Mouse (Mus musculus) neural tube, embryonic 14.5 days (tissue): ENCODE results near the gene Cmtm2a. TPM values are rescaled to one million over a fixed set of nuclear protein-coding genes. Genes with fewer than 3 reads are reported as not detected.

Experiments
- ATAC-seq: fragments of 200-750 bp; cut with Nextera tagmentation; 2 replicates; pipeline ENCODE4 v1.8.0; 2017; ENCODE audit warnings: low read depth, mild to moderate bottlenecking, moderate TSS enrichment, moderate library complexity
- H3K27ac ChIP-seq: fragments of 300-500 bp; sonication (generic); 2 replicates; pipeline ENCODE4 v1.5.1; 2014; ENCODE audit warnings: low read depth, mild to moderate bottlenecking, control low read depth, low read length, moderate library complexity, mixed read lengths
- H3K27me3 ChIP-seq: fragments of 300-500 bp; sonication (generic); 2 replicates; pipeline ENCODE4 v1.6.1; 2014; ENCODE audit warnings: low read length; ENCODE audit not compliant: control insufficient read depth, insufficient read depth
- H3K36me3 ChIP-seq: fragments of 300-500 bp; sonication (generic); 2 replicates; pipeline ENCODE4 v1.6.1; 2014; ENCODE audit warnings: low read length, mixed read lengths; ENCODE audit not compliant: control insufficient read depth, insufficient read depth
- H3K4me1 ChIP-seq: fragments of 300-500 bp; sonication (generic); 2 replicates; pipeline ENCODE4 v1.6.1; 2014; ENCODE audit warnings: low read length; ENCODE audit not compliant: control insufficient read depth, insufficient read depth
- H3K4me2 ChIP-seq: fragments of 300-500 bp; sonication (generic); 2 replicates; pipeline ENCODE4 v1.6.1; 2014; ENCODE audit warnings: mild to moderate bottlenecking, low read depth, low read length, control low read depth
- H3K4me3 ChIP-seq: fragments of 300-500 bp; sonication (generic); 2 replicates; pipeline ENCODE4 v1.5.1; 2014; ENCODE audit warnings: low read depth, low read length, control low read depth, mixed read lengths
- H3K9ac ChIP-seq: fragments of 300-500 bp; sonication (generic); replicated peaks from 2 replicates; pipeline ENCODE4 v1.6.1; 2014; ENCODE audit warnings: low read depth, mild to moderate bottlenecking, control low read depth, low read length, mixed read lengths
- H3K9me3 ChIP-seq: fragments of 300-500 bp; sonication (generic); 2 replicates; pipeline ENCODE4 v1.6.1; 2016; ENCODE audit warnings: low read length; ENCODE audit not compliant: control insufficient read depth
- WGBS: fragments of 180-500 bp; shearing (Covaris S2); extraction: QIAGEN DNeasy Blood & Tissue Kit; methylation state at CpG from one replicate; pipeline ENCODE4 v1.1.7; 2014; 5-methylcytosine and 5-hydroxymethylcytosine counted together
- polyA plus RNA-seq: library from polyadenylated mRNA; unstranded; fragments of >200 nt; fragmentation: Nextera tagmentation; extraction: Ambion mirVana; gene quantifications from 2 replicates; pipeline ENCODE4 v1.2.1, GENCODE M21; 2014

Cmtm2a gene
- polyA plus RNA-seq, 1 experiment from 2014 or later = not detected

GRCm38 (mm10) chr8:104251461-104251860, 41.5 kb downstream of the Cmtm2a start:
- Histone ChIP-seq H3K9ac (no peak overlapping the region; the same call in 1 of the 2 replicates), H3K36me3 (no peaks in the 10 kb centered on the region), H3K4me3 (peak overlapping the region; percentile 55), H3K27ac (no peak overlapping the region), H3K4me1 (peaks cover 8% of the 10 kb centered on the region; the same call in 1 of the 2 replicates), H3K4me2 (peak overlapping the region; percentile 66), H3K9me3 (no peaks in the 10 kb centered on the region), H3K27me3 (0 out of 2 replicates have a peak, but pooled peaks cover 3% of the 10 kb centered on the region)
- no peak for ATAC-seq
- 0% methylated on average over 7 of the region's 7 CpGs for WGBS

- 0 out of 2 replicates have a peak, but pooled peaks cover 3% of the 10 kb centered on the region for H3K27me3 ChIP-seq
- H3K4me1 ChIP-seq = peaks cover 8% of the 10 kb centered on the region; the same call in 1 of the 2 replicates
- peak within 1 kb of the TSS; percentile 55 for H3K4me3 ChIP-seq
- no peaks in the 10 kb centered on the region for H3K9me3 ChIP-seq
- peak; percentile 81 for ATAC-seq
- 0 out of 2 replicates have a peak within 1 kb of the TSS, but pooled peaks have one; percentile 48 for H3K27ac ChIP-seq
- no peaks in the 10 kb centered on the region for H3K36me3 ChIP-seq
- H3K9ac ChIP-seq = peak within 1 kb of the TSS; percentile 47
- peak within 1 kb of the TSS; percentile 66 for H3K4me2 ChIP-seq
- WGBS = 4% methylated on average over 41 of the region's 41 CpGs
Observed at GRCm38 (mm10) chr8:104250439-104251367, 42.3 kb downstream of the Cmtm2a start, which contains the start of gene Cklf. Gene Cklf, plus strand, starts transcription at chr8:104250861.

- Histone ChIP-seq H3K4me3 (no peak overlapping the region), H3K27ac (no peak overlapping the region), H3K4me1 (peaks cover 8% of the 10 kb centered on the region; the same call in 1 of the 2 replicates), H3K9ac (no peak overlapping the region), H3K27me3 (0 out of 2 replicates have a peak, but pooled peaks cover 3% of the 10 kb centered on the region), H3K4me2 (no peak overlapping the region), H3K9me3 (no peaks in the 10 kb centered on the region), H3K36me3 (no peaks in the 10 kb centered on the region)
- WGBS = 88% methylated on average over 7 of the region's 7 CpGs
- no peak for ATAC-seq
Observed at GRCm38 (mm10) chr8:104249442-104249996, 43.5 kb downstream of the Cmtm2a start.

- H3K4me2 ChIP-seq = peak within 1 kb of the TSS; percentile 61
- 0 out of 2 replicates have a peak, but pooled peaks cover 2% of the 10 kb centered on the region for H3K36me3 ChIP-seq
- peak within 1 kb of the TSS; percentile 87 for H3K4me3 ChIP-seq
- ATAC-seq = peak; percentile 94
- under 1% methylated on average over 28 of the region's 28 CpGs for WGBS
- H3K9me3 ChIP-seq = no peaks in the 10 kb centered on the region
- no peak within 1 kb of the TSS for H3K27ac ChIP-seq
- peaks cover 8% of the 10 kb centered on the region; the same call in 1 of the 2 replicates for H3K4me1 ChIP-seq
- H3K27me3 ChIP-seq = 0 out of 2 replicates have a peak, but pooled peaks cover 3% of the 10 kb centered on the region
- H3K9ac ChIP-seq = peak within 1 kb of the TSS; percentile 86
Observed at GRCm38 (mm10) chr8:104248276-104248675, 44.7 kb downstream of the Cmtm2a start, which contains the start of gene Tk2. Gene Tk2, minus strand, starts transcription at chr8:104248558.

- peaks cover 6% of the 10 kb centered on the region; the same call in 1 of the 2 replicates for H3K36me3 ChIP-seq
- peak; percentile 12; the same call in 1 of the 2 replicates for ATAC-seq
- 0 out of 2 replicates have a peak, but pooled peaks cover 3% of the 10 kb centered on the region for H3K27me3 ChIP-seq
- H3K4me2 ChIP-seq = peak overlapping the region; percentile 61
- peak overlapping the region; percentile 87 for H3K4me3 ChIP-seq
- peaks cover 8% of the 10 kb centered on the region; the same call in 1 of the 2 replicates for H3K4me1 ChIP-seq
- H3K27ac ChIP-seq = no peak overlapping the region
- H3K9ac ChIP-seq = peak overlapping the region; percentile 86
- WGBS = 3% methylated on average over 11 of the region's 11 CpGs
- H3K9me3 ChIP-seq = no peaks in the 10 kb centered on the region
Observed at GRCm38 (mm10) chr8:104247908-104248275, 45.1 kb downstream of the Cmtm2a start.

DNA sequence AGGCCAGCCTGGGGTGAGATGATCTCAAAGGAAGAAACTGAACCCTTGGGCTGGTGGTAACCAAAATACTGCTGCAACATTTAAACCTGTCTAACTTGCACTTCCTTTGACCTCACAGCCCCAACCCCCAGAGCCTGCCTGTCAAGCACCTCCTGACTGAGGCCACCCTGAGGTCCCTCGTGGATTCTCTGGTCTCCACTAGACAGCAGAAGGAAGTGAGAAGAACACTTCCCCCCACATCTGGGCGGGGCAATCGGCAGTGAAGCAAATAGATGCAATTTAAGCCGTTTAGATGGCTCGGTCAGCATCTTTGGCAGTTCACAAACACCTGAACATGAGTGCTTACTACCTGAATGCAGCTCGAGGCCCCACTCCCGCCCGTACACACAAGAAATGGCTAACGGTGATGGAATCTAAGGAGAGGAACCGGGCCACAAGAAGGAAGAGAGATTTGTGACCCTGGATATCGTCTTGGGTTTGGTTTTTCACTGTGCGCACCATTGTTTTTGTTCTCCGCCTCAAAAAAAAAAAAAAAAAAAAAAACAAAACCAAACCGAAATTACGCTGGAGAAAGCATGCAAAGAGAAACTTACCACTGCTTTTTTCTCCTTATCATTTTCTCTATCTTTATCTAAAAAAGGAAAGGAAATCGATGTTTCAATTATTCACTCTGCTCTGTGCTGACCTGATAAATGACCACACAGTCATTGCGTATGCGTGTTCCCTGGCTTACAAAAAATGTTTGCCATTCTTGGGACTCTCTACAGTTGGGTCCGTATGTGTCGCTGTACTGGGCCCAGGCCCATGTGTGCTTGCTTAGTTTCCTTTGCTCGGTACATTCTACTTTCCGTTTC, 45.7 kb downstream of the Cmtm2a start:
- ATAC-seq = no peak
- Histone ChIP-seq H3K27ac (no peak overlapping the region), H3K9ac (peak overlapping the region; percentile 86; the same call in 1 of the 2 replicates), H3K4me2 (peak overlapping the region; percentile 61), H3K4me1 (peaks cover 8% of the 10 kb centered on the region; the same call in 1 of the 2 replicates), H3K36me3 (peaks cover 12% of the 10 kb centered on the region), H3K4me3 (peak overlapping the region; percentile 87), H3K9me3 (no peaks in the 10 kb centered on the region), H3K27me3 (0 out of 2 replicates have a peak, but pooled peaks cover 3% of the 10 kb centered on the region)
- WGBS = 73% methylated on average over 22 of the region's 22 CpGs

DNA sequence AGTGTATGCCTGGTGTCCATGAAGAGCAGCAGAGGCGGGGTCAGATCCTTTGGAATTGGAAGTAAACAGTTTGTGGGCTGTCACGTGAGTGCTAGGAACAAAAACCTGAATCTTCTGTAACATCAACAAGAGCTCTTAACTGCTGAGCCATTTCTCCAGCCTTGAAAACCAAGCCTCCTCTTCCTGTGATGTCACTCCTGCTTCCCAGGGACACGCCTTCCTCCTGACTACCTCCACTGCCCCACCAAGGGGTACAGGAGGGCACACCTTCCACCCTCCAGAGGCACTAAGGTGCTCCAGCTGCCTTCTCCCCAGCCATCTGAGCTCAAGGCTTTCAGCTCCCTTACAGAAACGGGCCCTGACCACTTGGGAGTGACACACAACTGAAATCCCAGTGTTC, 46.4 kb downstream of the Cmtm2a start:
- Histone ChIP-seq H3K9me3 (no peaks in the 10 kb centered on the region), H3K27ac (no peak overlapping the region), H3K4me1 (peaks cover 8% of the 10 kb centered on the region; the same call in 1 of the 2 replicates), H3K4me3 (no peak overlapping the region), H3K4me2 (no peak overlapping the region), H3K27me3 (0 out of 2 replicates have a peak, but pooled peaks cover 3% of the 10 kb centered on the region), H3K36me3 (peaks cover 19% of the 10 kb centered on the region), H3K9ac (no peak overlapping the region)
- WGBS = 93% methylated on average over 4 of the region's 4 CpGs
- ATAC-seq = no peak

DNA sequence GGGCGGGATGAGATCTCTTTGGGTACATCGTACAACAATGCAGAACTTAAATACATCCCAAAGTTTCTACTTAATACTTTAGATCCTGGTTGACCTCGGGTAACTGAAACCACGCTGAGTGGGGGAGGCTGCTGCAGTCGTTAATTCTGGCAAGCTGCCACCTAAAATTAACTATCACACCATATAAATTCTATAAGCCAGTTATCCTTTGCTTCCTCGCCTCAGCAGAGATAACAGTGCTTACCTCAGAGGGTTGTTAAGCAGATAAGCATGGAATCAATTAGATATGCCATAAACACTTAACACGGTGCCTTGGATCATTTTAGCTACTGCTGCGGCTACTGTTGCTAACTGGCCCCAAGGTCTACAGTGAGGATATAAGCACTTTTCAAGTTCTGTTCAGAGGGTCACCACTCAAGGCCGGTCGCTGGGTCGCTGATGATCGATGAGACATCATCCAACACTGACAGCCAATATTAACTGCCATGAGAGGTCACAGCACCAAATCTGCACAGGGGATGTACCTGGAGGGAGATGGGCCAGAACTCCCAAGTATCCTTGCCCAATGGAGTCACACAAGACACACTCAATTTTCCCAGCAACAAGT, 50.8 kb downstream of the Cmtm2a start:
- no peaks in the 10 kb centered on the region for H3K27me3 ChIP-seq
- no peak overlapping the region for H3K27ac ChIP-seq
- ATAC-seq = no peak
- H3K9ac ChIP-seq = no peak overlapping the region
- 77% methylated on average over 12 of the region's 12 CpGs for WGBS
- no peaks in the 10 kb centered on the region for H3K9me3 ChIP-seq
- H3K36me3 ChIP-seq = peaks cover 45% of the 10 kb centered on the region
- H3K4me1 ChIP-seq = no peaks in the 10 kb centered on the region; the same call in 1 of the 2 replicates
- H3K4me2 ChIP-seq = no peak overlapping the region
- no peak overlapping the region for H3K4me3 ChIP-seq
